Mouse (Mus musculus): ENCODE measurements around the gene Anapc15. TPM values are rescaled to one million over a fixed set of nuclear protein-coding genes. Genes with fewer than 3 reads are reported as not detected.

The Anapc15 gene
- polyA plus RNA-seq, 1 experiment from 2014 or later, result 47.2 TPM

- Histone ChIP-seq H3K4me2 (ENCODE audit: low read length) (peak within 1 kb of the TSS; percentile 1; the same call in 1 of the 2 replicates), H3K36me3 (ENCODE audit: insufficient read depth, low read length) (no peaks in the 10 kb centered on the region), H3K27ac (peak within 1 kb of the TSS; percentile 70), H3K27me3 (ENCODE audit: insufficient read depth, low read length) (no peaks in the 10 kb centered on the region), H3K9ac (ENCODE audit: low read depth, low read length) (0 out of 2 replicates have a peak within 1 kb of the TSS, but pooled peaks have one; percentile 27), H3K4me3 (replicated peaks; ENCODE audit: low read depth, low read length) (no peak within 1 kb of the TSS; the same call in 1 of the 2 replicates), H3K4me1 (replicated peaks; ENCODE audit: insufficient read depth, low read length) (peaks cover 12% of the 10 kb centered on the region; the same call in 1 of the 2 replicates), H3K9me3 (replicated peaks; ENCODE audit: low read length) (no peaks in the 10 kb centered on the region)
- DNase-seq (ENCODE audit: low spot score), result peak; percentile 33
- peak; percentile 75 for ATAC-seq (replicated peaks; ENCODE audit: low FRiP score, low read depth)
- 43% methylated on average over 2 of the region's 2 CpGs for WGBS
- TF ChIP-seq CTCF (IDR thresholded peaks at IDR 0.05; ENCODE audit: low read depth), result no peak
Observed at GRCm38 (mm10) chr7:101870629-101871028, 7.1 kb downstream of the Anapc15 start, which contains the start of gene Folr1. Gene Folr1, minus strand, starts transcription at chr7:101870788.

DNA sequence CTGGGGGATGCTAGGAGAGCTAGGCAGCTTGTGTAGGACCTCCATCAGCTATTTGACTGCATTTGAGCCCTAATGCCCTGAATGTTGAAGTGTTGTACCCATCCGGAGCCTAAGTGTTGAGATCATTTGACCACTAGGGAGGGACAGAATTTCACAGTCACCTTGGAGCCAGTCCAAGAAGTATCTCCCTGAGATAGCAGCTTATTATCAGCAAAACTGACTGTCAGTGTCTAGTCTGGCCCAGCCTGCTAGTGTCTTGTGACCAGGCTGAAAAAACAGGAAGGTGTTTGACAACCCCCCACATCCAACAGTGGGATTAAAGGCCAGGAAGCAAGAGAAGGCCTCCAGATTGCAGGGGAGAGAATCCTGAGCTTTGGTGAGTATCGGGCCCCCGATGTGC lies 7.8 kb downstream of the Anapc15 start:
- H3K4me2 ChIP-seq (ENCODE audit: low read length), result no peak overlapping the region
- peak overlapping the region; percentile 70 for H3K27ac ChIP-seq
- no peaks in the 10 kb centered on the region for H3K9me3 ChIP-seq (replicated peaks; ENCODE audit: low read length)
- DNase-seq (ENCODE audit: low spot score), result no peak
- H3K4me3 ChIP-seq (replicated peaks; ENCODE audit: low read depth, low read length), result no peak overlapping the region
- ATAC-seq (replicated peaks; ENCODE audit: low FRiP score, low read depth), result no peak
- WGBS, result 82% methylated on average over 3 of the region's 3 CpGs
- H3K9ac ChIP-seq (ENCODE audit: low read depth, low read length), result no peak overlapping the region
- no peaks in the 10 kb centered on the region for H3K27me3 ChIP-seq (ENCODE audit: insufficient read depth, low read length)
- H3K4me1 ChIP-seq (replicated peaks; ENCODE audit: insufficient read depth, low read length), result peaks cover 12% of the 10 kb centered on the region; the same call in 1 of the 2 replicates
- no peaks in the 10 kb centered on the region for H3K36me3 ChIP-seq (ENCODE audit: insufficient read depth, low read length)
- TF ChIP-seq CTCF (IDR thresholded peaks at IDR 0.05; ENCODE audit: low read depth), result no peak

GRCm38 (mm10) chr7:101875978-101876377 lies 12.5 kb downstream of the Anapc15 start:
- Histone ChIP-seq H3K4me3 (replicated peaks; ENCODE audit: low read depth, low read length) (no peak overlapping the region), H3K9me3 (replicated peaks; ENCODE audit: low read length) (no peaks in the 10 kb centered on the region), H3K27ac (no peak overlapping the region), H3K4me2 (ENCODE audit: low read length) (no peak overlapping the region), H3K9ac (ENCODE audit: low read depth, low read length) (no peak overlapping the region), H3K27me3 (ENCODE audit: insufficient read depth, low read length) (no peaks in the 10 kb centered on the region), H3K36me3 (ENCODE audit: insufficient read depth, low read length) (no peaks in the 10 kb centered on the region), H3K4me1 (replicated peaks; ENCODE audit: insufficient read depth, low read length) (no peaks in the 10 kb centered on the region)
- 91% methylated on average over 1 of the region's 1 CpGs for WGBS
- DNase-seq (ENCODE audit: low spot score) (no peak), ATAC-seq (replicated peaks; ENCODE audit: low FRiP score, low read depth) (no peak)
- TF ChIP-seq CTCF (IDR thresholded peaks at IDR 0.05; ENCODE audit: low read depth), result no peak

GRCm38 (mm10) chr7:101880855-101881254 lies 17.3 kb downstream of the Anapc15 start:
- Histone ChIP-seq H3K9ac (ENCODE audit: low read depth, low read length) (no peak overlapping the region), H3K4me3 (replicated peaks; ENCODE audit: low read depth, low read length) (no peak overlapping the region), H3K27me3 (ENCODE audit: insufficient read depth, low read length) (no peaks in the 10 kb centered on the region), H3K36me3 (ENCODE audit: insufficient read depth, low read length) (no peaks in the 10 kb centered on the region), H3K4me2 (ENCODE audit: low read length) (no peak overlapping the region), H3K27ac (no peak overlapping the region), H3K4me1 (replicated peaks; ENCODE audit: insufficient read depth, low read length) (0 out of 2 replicates have a peak, but pooled peaks cover 4% of the 10 kb centered on the region), H3K9me3 (replicated peaks; ENCODE audit: low read length) (no peaks in the 10 kb centered on the region)
- no peak for DNase-seq (ENCODE audit: low spot score)
- 73% methylated on average over 4 of the region's 4 CpGs for WGBS
- no peak for TF ChIP-seq CTCF (IDR thresholded peaks at IDR 0.05; ENCODE audit: low read depth)
- ATAC-seq (replicated peaks; ENCODE audit: low FRiP score, low read depth), result no peak

DNA sequence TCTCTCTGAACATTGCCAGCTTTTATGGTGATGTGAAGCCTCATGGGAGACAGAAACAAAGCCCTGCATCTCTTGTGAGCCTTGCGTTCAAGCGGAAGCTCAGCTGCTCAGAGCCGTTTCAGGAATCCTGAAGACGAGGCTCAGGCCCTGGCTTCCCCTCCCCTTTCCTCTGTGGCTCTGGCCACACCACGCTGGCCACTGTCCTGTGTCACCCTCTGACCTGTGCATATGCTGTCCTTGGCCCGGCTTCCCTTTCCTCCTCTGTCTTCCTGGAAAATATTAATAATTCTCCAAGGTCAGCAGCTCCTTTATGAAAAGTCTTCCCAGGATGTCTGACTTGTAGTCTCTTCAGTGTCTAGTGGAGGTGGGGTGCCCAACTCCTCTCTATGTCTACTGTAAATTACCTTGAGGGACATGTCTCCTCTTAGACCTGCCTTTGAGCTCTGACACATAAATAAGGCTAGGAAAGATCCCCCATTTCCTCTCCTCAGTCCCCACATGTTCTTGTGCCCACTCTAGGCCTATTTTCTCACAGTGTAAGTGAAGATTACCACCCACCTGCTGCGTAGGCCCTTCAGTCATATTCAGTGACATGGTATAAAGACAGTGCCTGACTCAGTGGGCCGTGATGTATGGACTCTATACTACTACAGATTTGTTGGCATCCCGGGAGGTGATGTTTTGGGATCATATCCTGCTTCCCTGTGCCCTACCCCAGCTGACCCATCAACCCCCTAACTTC lies 19.1 kb downstream of the Anapc15 start:
- 0 out of 2 replicates have a peak, but pooled peaks cover 4% of the 10 kb centered on the region for H3K4me1 ChIP-seq (replicated peaks; ENCODE audit: insufficient read depth, low read length)
- no peaks in the 10 kb centered on the region for H3K9me3 ChIP-seq (replicated peaks; ENCODE audit: low read length)
- H3K4me3 ChIP-seq (replicated peaks; ENCODE audit: low read depth, low read length), result no peak overlapping the region
- H3K4me2 ChIP-seq (ENCODE audit: low read length), result no peak overlapping the region
- ATAC-seq (replicated peaks; ENCODE audit: low FRiP score, low read depth) (no peak), DNase-seq (ENCODE audit: low spot score) (peak; percentile 29)
- 59% methylated on average over 9 of the region's 9 CpGs for WGBS
- H3K27ac ChIP-seq, result no peak overlapping the region
- no peak for TF ChIP-seq CTCF (IDR thresholded peaks at IDR 0.05; ENCODE audit: low read depth)
- H3K27me3 ChIP-seq (ENCODE audit: insufficient read depth, low read length), result no peaks in the 10 kb centered on the region
- H3K9ac ChIP-seq (ENCODE audit: low read depth, low read length), result no peak overlapping the region
- no peaks in the 10 kb centered on the region for H3K36me3 ChIP-seq (ENCODE audit: insufficient read depth, low read length)

- Histone ChIP-seq H3K4me1 (replicated peaks; ENCODE audit: insufficient read depth, low read length) (0 out of 2 replicates have a peak, but pooled peaks cover 4% of the 10 kb centered on the region), H3K36me3 (ENCODE audit: insufficient read depth, low read length) (no peaks in the 10 kb centered on the region), H3K9ac (ENCODE audit: low read depth, low read length) (no peak overlapping the region), H3K27me3 (ENCODE audit: insufficient read depth, low read length) (no peaks in the 10 kb centered on the region), H3K4me2 (ENCODE audit: low read length) (no peak overlapping the region), H3K9me3 (replicated peaks; ENCODE audit: low read length) (no peaks in the 10 kb centered on the region), H3K27ac (no peak overlapping the region), H3K4me3 (replicated peaks; ENCODE audit: low read depth, low read length) (no peak overlapping the region)
- DNase-seq (ENCODE audit: low spot score), result no peak
- WGBS, result 97% methylated on average over 4 of the region's 4 CpGs
- ATAC-seq (replicated peaks; ENCODE audit: low FRiP score, low read depth), result no peak
- no peak for TF ChIP-seq CTCF (IDR thresholded peaks at IDR 0.05; ENCODE audit: low read depth)
Observed at GRCm38 (mm10) chr7:101884160-101884559, 20.6 kb downstream of the Anapc15 start.

Data from kidney, postnatal 0 days (tissue).